Comparison of ENCODE assay signal across 41 mouse cellular contexts in the genomic region with DNA sequence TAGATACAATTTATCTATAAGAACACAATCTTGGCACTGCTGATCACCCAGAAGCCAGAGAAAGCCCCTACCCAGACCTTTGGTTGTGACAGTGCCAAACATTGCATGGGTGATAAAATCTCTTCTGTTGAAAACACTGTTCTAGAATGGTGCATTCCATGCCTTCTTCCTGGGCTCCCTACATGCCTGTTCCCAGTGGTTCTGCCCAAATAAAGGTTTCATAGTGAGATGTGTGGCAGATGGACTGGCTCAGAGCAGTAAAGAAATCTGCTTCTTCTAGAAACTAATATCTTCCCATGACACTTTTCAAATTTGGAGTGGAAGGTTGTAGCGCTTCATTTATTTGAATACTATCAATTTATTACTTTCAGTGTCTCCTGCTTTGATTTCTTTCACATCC. TPM values are rescaled to one million over a fixed set of nuclear protein-coding genes. Genes with fewer than 3 reads are reported as not detected.
"Had no signal": no experiment of that assay in that cellular context is flagged by ENCODE, and none has a peak within 500 bp of the region (broad histone marks: within the 10 kb centered on the region; RNA-seq: fewer than 3 reads in every experiment).

No protein-coding gene starts in this region.

- H3K4me1 ChIP-seq: heart, embryonic 10.5 days; heart, embryonic 13.5 days; heart, embryonic 15.5 days; hindbrain, embryonic 10.5 days; hindbrain, embryonic 15.5 days; intestine, embryonic 15.5 days; kidney, embryonic 15.5 days had no signal

- H3K27me3 ChIP-seq: heart, embryonic 12.5 days; heart, embryonic 13.5 days; heart, embryonic 15.5 days; hindbrain, embryonic 13.5 days; hindbrain, embryonic 15.5 days; intestine, embryonic 15.5 days; kidney, embryonic 15.5 days had no signal

- DNase-seq: heart, postnatal 10 days; heart, postnatal 14 days; heart, postnatal 36 days; heart, postnatal 4 days; kidney, adult 11 months; kidney, adult 18-20 months; kidney, adult 2 months; kidney, adult 8-10 months; kidney, adult 9 months; kidney, postnatal 10 days; kidney, postnatal 14 days; kidney, postnatal 25 days; kidney, postnatal 36 days; kidney, postnatal 4 days had no signal

- ATAC-seq: hindbrain, embryonic 16.5 days; inflammation-experienced regulatory T-cells, adult 6 months; intestine, embryonic 15.5 days; intestine, embryonic 16.5 days; intestine, postnatal 0 days had no signal

- H3K27ac ChIP-seq: heart, embryonic 10.5 days; heart, embryonic 13.5 days; heart, embryonic 15.5 days; hindbrain, embryonic 10.5 days; hindbrain, embryonic 13.5 days; hindbrain, embryonic 14.5 days; hindbrain, embryonic 15.5 days; intestine, embryonic 15.5 days; kidney, embryonic 15.5 days; kidney, postnatal 0 days; layer of hippocampus, adult 2 months; left cerebral cortex, adult 2 months had no signal

- H3K9me3 ChIP-seq: heart, embryonic 10.5 days; heart, embryonic 12.5 days; heart, embryonic 13.5 days; heart, embryonic 15.5 days; hindbrain, embryonic 10.5 days; hindbrain, embryonic 13.5 days; hindbrain, embryonic 15.5 days; intestine, embryonic 15.5 days; kidney, embryonic 15.5 days had no signal

- H3K4me2 ChIP-seq: heart, embryonic 11.5 days; heart, embryonic 12.5 days; heart, embryonic 13.5 days; heart, embryonic 15.5 days; hindbrain, embryonic 13.5 days; hindbrain, embryonic 14.5 days; hindbrain, embryonic 15.5 days; intestine, embryonic 15.5 days; kidney, embryonic 15.5 days had no signal

- H3K4me3 ChIP-seq: heart, embryonic 10.5 days; heart, embryonic 12.5 days; heart, embryonic 13.5 days; heart, embryonic 15.5 days; hindbrain, embryonic 10.5 days; hindbrain, embryonic 13.5 days; hindbrain, embryonic 15.5 days; intestine, embryonic 15.5 days; kidney, embryonic 15.5 days; layer of hippocampus, adult 2 months; left cerebral cortex, adult 2 months had no signal

- H3K36me3 ChIP-seq: heart, embryonic 10.5 days; heart, embryonic 12.5 days; heart, embryonic 13.5 days; heart, embryonic 15.5 days; hindbrain, embryonic 10.5 days; hindbrain, embryonic 13.5 days; hindbrain, embryonic 15.5 days; intestine, embryonic 15.5 days; kidney, embryonic 15.5 days had no signal

- H3K9ac ChIP-seq: heart, embryonic 12.5 days; heart, embryonic 13.5 days; heart, embryonic 15.5 days; hindbrain, embryonic 13.5 days; hindbrain, embryonic 14.5 days; hindbrain, embryonic 15.5 days; intestine, embryonic 15.5 days; kidney, embryonic 15.5 days had no signal

RNA-seq across cellular contexts. Expression of gene Ankrd34c, which starts 41.0 kb away (rescaled TPM):
- total RNA-seq: heart, postnatal 10 days; heart, postnatal 14 days; heart, postnatal 25 days; heart, postnatal 36 days; heart, postnatal 4 days; hematopoietic stem cell, adult 5-6 weeks had no signal
- polyA plus RNA-seq: heart, embryonic 10.5 days; heart, embryonic 11.5 days; heart, embryonic 12.5 days; heart, embryonic 13.5 days; heart, embryonic 14.5 days; heart, embryonic 15.5 days; heart, embryonic 16.5 days; heart, postnatal 0 days; hindbrain, embryonic 10.5 days; hindbrain, embryonic 11.5 days; inflammation-experienced regulatory T-cells, adult 6 months; intestine, embryonic 15.5 days; intestine, embryonic 16.5 days; intestine, postnatal 0 days; kidney, adult 2 months; kidney, embryonic 14.5 days; kidney, embryonic 15.5 days; kidney, embryonic 16.5 days; kidney, postnatal 0 days; large intestine, adult 2 months had no signal
